Mouse (Mus musculus) E14TG2a.4 (cell line): ENCODE data around the gene Tcf7l1.

Experiments
- CTCF ChIP-seq: conservative IDR thresholded peaks from 2 replicates; pipeline ENCODE4 v1.5.1; 2014; ENCODE audit warnings: low read length
- NANOG ChIP-seq: IDR thresholded peaks from 2 replicates; pipeline ENCODE4 v1.6.1; 2014; ENCODE audit warnings: borderline replicate concordance, low read length, mixed read lengths

DNA sequence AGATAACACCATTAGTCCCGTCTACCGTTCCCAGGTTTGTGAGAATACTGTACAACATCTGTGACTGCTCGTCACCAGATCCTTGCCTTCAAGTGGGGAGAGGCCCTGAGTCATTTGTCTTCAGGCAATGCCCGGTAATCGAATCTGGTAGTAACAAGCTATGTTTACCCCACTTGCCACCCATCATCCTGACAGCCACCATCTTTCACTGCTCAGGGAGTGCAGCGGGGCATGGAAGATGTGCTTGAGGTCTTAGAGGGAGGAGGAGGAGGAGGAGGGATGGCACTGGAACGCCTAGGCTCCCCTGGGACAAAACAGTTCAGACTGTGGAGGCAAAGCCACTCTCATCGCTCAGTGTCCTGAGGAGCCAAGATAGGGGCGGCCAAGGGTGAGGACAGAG, 74.8 kb downstream of the Tcf7l1 start:
- TF ChIP-seq CTCF (no peak), NANOG (no peak)
